Mouse (Mus musculus): ENCODE data around the gene Olfr1333. TPM values are rescaled to one million over a fixed set of nuclear protein-coding genes. Genes with fewer than 3 reads are reported as not detected.

Olfr1333 gene
- polyA plus RNA-seq, 1 experiment from 2014 or later: not detected

Other genes with a start within 250 kb of the Olfr1333 start
- 0.27 and 0.41 TPM in 2 replicates for gene Cfap57, start 215.5 kb downstream of the Olfr1333 start, polyA plus RNA-seq (2014; fragmentation: Nextera tagmentation; extraction: Ambion mirVana)
- 161 and 167 TPM in 2 replicates for gene Ebna1bp2, start 215.5 kb downstream of the Olfr1333 start, polyA plus RNA-seq (2014; fragmentation: Nextera tagmentation; extraction: Ambion mirVana)
- gene Olfr62, start 177.3 kb downstream of the Olfr1333 start, polyA plus RNA-seq (2014; fragmentation: Nextera tagmentation; extraction: Ambion mirVana): not detected in 2 replicates
- gene Olfr1342, start 143.5 kb downstream of the Olfr1333 start, polyA plus RNA-seq (2014; fragmentation: Nextera tagmentation; extraction: Ambion mirVana): not detected in 2 replicates
- not detected in 2 replicates for gene Olfr1341, start 132.8 kb downstream of the Olfr1333 start, polyA plus RNA-seq (2014; fragmentation: Nextera tagmentation; extraction: Ambion mirVana)
- not detected in 2 replicates for gene Olfr1340, start 116.1 kb downstream of the Olfr1333 start, polyA plus RNA-seq (2014; fragmentation: Nextera tagmentation; extraction: Ambion mirVana)
- not detected in 2 replicates for gene Olfr1339, start 104.1 kb downstream of the Olfr1333 start, polyA plus RNA-seq (2014; fragmentation: Nextera tagmentation; extraction: Ambion mirVana)
- gene Olfr1338, start 77.5 kb downstream of the Olfr1333 start, polyA plus RNA-seq (2014; fragmentation: Nextera tagmentation; extraction: Ambion mirVana): not detected in 2 replicates
- not detected in 2 replicates for gene Olfr1337, start 53.7 kb downstream of the Olfr1333 start, polyA plus RNA-seq (2014; fragmentation: Nextera tagmentation; extraction: Ambion mirVana)
- not detected in 2 replicates for gene Olfr1335, start 26.3 kb downstream of the Olfr1333 start, polyA plus RNA-seq (2014; fragmentation: Nextera tagmentation; extraction: Ambion mirVana)
- gene Olfr1331, start 28.4 kb upstream of the Olfr1333 start, polyA plus RNA-seq (2014; fragmentation: Nextera tagmentation; extraction: Ambion mirVana): not detected in 2 replicates
- not detected in 2 replicates for gene Olfr1330, start 52.3 kb upstream of the Olfr1333 start, polyA plus RNA-seq (2014; fragmentation: Nextera tagmentation; extraction: Ambion mirVana)
- gene Olfr1329, start 81.2 kb upstream of the Olfr1333 start, polyA plus RNA-seq (2014; fragmentation: Nextera tagmentation; extraction: Ambion mirVana): not detected in 2 replicates
- not detected in 2 replicates for gene Olfr1328, start 102.3 kb upstream of the Olfr1333 start, polyA plus RNA-seq (2014; fragmentation: Nextera tagmentation; extraction: Ambion mirVana)
- gene Lao1, start 125.3 kb upstream of the Olfr1333 start, polyA plus RNA-seq (2014; fragmentation: Nextera tagmentation; extraction: Ambion mirVana): not detected in 2 replicates

Data from intestine, embryonic 14.5 days (tissue).